Mouse (Mus musculus) testis, adult 2 months (tissue): Measurements from ENCODE around the gene Ubr3. TPM values are rescaled to one million over a fixed set of nuclear protein-coding genes. Genes with fewer than 3 reads are reported as not detected.

Source experiments
- H3K27ac ChIP-seq: fragments of 200-500 bp; 2 replicates; pipeline ENCODE4 v1.5.1; 2012; ENCODE audit warnings: low read depth, low read length; ENCODE audit not compliant: control insufficient read depth, insufficient read depth
- H3K27me3 ChIP-seq: fragments of 200-500 bp; 2 replicates; pipeline ENCODE4 v1.6.1; 2012; ENCODE audit warnings: mild to moderate bottlenecking, low read length, moderate library complexity; ENCODE audit not compliant: control insufficient read depth, insufficient read depth
- H3K36me3 ChIP-seq: fragments of 200-500 bp; 2 replicates; pipeline ENCODE4 v1.6.1; 2012; ENCODE audit warnings: mild to moderate bottlenecking, low read length; ENCODE audit not compliant: control insufficient read depth, insufficient read depth
- H3K4me1 ChIP-seq: fragments of 200-500 bp; 2 replicates; pipeline ENCODE4 v1.6.1; 2012; ENCODE audit warnings: low read length; ENCODE audit not compliant: control insufficient read depth, insufficient read depth
- H3K4me3 ChIP-seq: fragments of 200-500 bp; 2 replicates; pipeline ENCODE4 v1.5.1; 2012; ENCODE audit warnings: low read depth, mild to moderate bottlenecking, low read length, moderate library complexity, mixed read lengths; ENCODE audit not compliant: control insufficient read depth
- CTCF ChIP-seq: fragments of 200-500 bp; IDR thresholded peaks from 2 replicates; pipeline ENCODE4 v1.5.1; 2012; ENCODE audit warnings: low read depth, mild to moderate bottlenecking, inconsistent platforms, low read length, moderate library complexity; ENCODE audit not compliant: control insufficient read depth, insufficient read depth, insufficient replicate concordance
- POLR2A ChIP-seq: fragments of 200-500 bp; IDR thresholded peaks from 2 replicates; pipeline ENCODE4 v1.6.1; 2012; ENCODE audit warnings: low read depth, mild to moderate bottlenecking, inconsistent platforms, low read length, moderate library complexity; ENCODE audit not compliant: control insufficient read depth
- polyA plus RNA-seq: library from polyadenylated mRNA; depleted of rRNA; stranded (reverse); fragments of >200 nt; gene quantifications from 2 replicates; pipeline ENCODE4 v1.2.3, GENCODE M21; 2012; rRNA removed

Ubr3 gene
- polyA plus RNA-seq = 6.7 and 9.1 TPM in 2 replicates

DNA sequence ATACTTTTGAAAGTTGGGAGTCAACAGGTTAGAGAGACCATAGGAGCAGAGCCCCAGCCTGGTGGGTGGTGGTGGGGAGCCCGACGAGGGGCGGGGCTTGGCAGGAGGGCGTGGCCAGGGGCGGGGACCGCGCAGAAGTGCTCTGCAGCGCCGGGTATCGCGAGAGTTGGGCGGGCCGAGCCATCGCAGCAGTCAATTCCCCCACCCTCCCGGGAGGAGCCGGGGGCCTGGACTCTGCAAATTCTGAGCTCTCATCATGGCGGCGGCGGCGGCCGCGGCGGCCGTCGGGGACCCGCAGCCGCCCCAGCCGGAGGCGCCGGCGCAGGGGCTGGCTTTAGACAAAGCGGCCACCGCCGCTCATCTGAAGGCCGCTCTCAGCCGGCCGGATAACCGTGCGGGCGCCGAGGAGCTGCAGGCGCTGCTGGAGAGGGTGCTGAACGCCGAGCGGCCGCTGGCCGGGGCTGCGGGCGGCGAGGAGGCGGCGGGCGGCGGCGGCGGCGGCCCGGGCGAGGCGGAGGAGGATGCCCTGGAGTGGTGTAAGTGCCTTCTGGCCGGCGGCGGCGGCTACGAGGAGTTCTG, at the start of gene Ubr3:
Gene Ubr3 (plus strand): TSS at position 208 of the 579 bp plus-strand sequence.
- Histone ChIP-seq H3K27ac (peak within 1 kb of the TSS; percentile 85), H3K27me3 (no peaks in the 10 kb centered on the region), H3K4me3 (peak within 1 kb of the TSS; percentile 96), H3K4me1 (peaks cover 2% of the 10 kb centered on the region; the same call in 1 of the 2 replicates), H3K36me3 (no peaks in the 10 kb centered on the region)
- TF ChIP-seq CTCF = no peak
- peak; percentile 76 for TF ChIP-seq POLR2A

DNA sequence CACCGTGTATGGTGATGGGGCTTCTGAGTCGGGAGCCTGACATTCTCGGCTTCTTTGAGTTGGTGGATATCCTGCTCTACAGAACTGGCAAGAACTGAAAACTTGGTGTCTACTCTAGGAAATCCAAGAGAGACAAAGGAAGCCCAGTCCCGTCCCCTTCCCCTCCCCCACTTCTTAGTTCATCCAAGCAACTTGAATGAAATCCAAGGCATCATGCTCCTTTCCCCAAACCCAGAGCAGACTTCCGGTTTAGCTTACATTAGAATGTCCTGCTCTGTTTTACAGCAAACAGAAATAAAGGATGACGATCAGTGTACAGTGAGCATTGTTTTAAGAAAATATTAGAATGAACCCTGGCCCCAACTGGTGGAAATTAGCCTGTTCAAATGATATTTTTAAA, 47.8 kb upstream of the Ubr3 start:
- H3K4me1 ChIP-seq = peaks cover 2% of the 10 kb centered on the region; the same call in 1 of the 2 replicates
- no peak for TF ChIP-seq CTCF
- TF ChIP-seq POLR2A = no peak
- H3K36me3 ChIP-seq = no peaks in the 10 kb centered on the region
- no peak overlapping the region for H3K4me3 ChIP-seq
- H3K27me3 ChIP-seq = no peaks in the 10 kb centered on the region
- no peak overlapping the region for H3K27ac ChIP-seq

DNA sequence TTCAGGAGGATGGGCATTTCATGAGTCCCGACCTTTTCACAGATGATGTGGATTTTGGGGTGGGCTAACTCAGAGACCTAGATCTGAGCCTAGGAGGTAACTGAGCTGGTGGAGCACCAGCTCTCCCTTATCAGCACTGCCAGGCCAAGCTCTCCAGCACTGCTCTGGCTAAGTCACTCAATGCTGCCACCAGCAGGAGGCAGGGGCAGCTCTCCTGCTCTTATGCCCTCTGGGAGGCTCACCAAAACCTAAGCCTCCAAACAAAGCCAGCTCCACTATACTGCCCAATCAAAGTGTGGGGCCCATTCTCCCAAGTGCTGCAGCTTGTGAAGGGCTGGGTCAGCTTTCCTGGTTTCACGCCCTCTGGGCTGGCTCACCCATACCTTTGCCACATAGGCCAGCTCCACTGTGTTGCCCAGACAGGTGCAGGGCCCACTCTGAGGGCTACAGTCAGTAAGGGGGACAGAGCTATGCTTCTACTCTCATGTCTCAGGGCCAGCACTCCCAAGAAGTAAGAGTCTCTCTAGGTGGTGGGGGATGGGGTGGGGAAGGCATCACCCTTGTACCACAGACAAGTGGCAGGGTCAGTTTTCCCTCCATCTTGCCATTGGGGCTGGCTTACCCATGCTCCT, 45.5 kb upstream of the Ubr3 start:
- no peak overlapping the region for H3K4me3 ChIP-seq

DNA sequence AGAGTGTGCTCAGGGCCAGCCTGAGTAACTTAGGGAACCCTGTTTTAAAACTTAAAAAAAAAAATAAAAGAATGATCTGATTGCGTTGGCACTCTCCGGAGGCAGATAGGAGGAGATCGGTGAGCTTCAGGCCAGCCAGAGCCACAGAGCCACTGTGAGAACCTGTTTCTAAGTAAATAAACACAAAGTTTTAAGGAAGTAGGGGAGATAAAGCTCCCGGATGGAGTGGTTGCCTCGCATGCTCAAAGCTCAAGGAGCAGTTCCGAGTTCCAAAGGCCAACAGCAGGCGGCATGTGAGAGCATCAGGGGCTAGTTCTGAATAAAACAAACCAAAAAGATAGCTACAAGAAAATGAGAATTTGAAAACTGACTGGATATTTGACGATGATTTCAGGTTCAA, 40.7 kb upstream of the Ubr3 start:
- TF ChIP-seq CTCF (no peak; the same call in 1 of the 2 replicates), POLR2A (no peak)
- H3K36me3 ChIP-seq = no peaks in the 10 kb centered on the region

More for the DNA sequence above, 45.5 kb upstream of the Ubr3 start:
- Histone ChIP-seq H3K36me3 (no peaks in the 10 kb centered on the region), H3K27me3 (no peaks in the 10 kb centered on the region), H3K27ac (no peak overlapping the region), H3K4me1 (peaks cover 2% of the 10 kb centered on the region; the same call in 1 of the 2 replicates)
- TF ChIP-seq CTCF (no peak), POLR2A (no peak)

DNA sequence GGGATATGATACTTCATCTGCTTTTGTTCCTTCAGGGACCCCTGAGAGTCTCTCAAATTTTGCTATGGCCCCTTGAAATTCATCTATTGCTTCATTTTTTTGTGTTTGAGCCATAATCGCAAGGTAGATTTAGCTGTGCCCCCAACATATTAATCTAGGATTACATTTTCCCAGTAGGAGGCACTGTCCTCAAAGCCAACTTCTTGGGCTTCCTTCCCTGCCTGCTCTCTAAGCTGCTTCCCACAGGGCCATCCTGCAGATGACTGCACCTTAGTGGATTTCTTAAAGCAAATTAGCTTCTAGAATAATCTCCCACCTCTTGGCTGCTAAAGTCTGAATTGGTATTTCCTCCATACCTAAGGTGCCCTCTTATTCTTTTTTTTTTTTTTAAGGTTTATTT, 39.2 kb upstream of the Ubr3 start:
- H3K27ac ChIP-seq = no peak overlapping the region
- no peaks in the 10 kb centered on the region for H3K27me3 ChIP-seq
- H3K36me3 ChIP-seq = no peaks in the 10 kb centered on the region
- no peaks in the 10 kb centered on the region for H3K4me1 ChIP-seq
- TF ChIP-seq POLR2A (no peak), CTCF (no peak)
- H3K4me3 ChIP-seq = no peak overlapping the region

More for the DNA sequence above, 40.7 kb upstream of the Ubr3 start:
- Histone ChIP-seq H3K27ac (no peak overlapping the region), H3K4me1 (no peaks in the 10 kb centered on the region), H3K27me3 (no peaks in the 10 kb centered on the region), H3K4me3 (no peak overlapping the region)

DNA sequence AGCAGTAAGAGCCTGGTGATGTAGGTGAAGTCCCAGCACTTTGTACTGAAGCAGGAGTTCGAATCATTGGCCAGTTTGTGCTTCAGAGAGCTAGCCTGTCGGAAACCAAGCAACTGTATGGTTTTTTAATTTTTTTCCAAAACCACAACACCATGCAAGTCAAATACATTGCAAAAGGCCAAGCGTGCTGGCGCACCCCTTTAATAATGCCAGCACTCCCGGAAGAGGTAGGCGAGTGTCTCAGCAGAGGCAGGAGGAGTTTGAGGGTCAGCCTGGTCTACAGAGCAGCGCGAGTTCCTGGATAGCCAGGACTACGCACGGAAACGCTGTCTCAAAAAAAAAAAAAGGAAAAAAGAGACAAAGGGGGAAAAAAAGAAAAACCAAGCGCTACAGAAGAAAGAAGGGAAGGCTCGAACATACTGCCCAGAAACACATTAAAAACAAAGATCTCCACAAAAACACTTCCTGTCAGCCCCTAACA, 36.0 kb upstream of the Ubr3 start:
- H3K4me1 ChIP-seq = no peaks in the 10 kb centered on the region
- H3K36me3 ChIP-seq = no peaks in the 10 kb centered on the region; the same call in 1 of the 2 replicates
- H3K27ac ChIP-seq = peak overlapping the region; percentile 41
- peak overlapping the region; percentile 100 for H3K4me3 ChIP-seq
- TF ChIP-seq POLR2A (no peak), CTCF (no peak)
- H3K27me3 ChIP-seq = no peaks in the 10 kb centered on the region

DNA sequence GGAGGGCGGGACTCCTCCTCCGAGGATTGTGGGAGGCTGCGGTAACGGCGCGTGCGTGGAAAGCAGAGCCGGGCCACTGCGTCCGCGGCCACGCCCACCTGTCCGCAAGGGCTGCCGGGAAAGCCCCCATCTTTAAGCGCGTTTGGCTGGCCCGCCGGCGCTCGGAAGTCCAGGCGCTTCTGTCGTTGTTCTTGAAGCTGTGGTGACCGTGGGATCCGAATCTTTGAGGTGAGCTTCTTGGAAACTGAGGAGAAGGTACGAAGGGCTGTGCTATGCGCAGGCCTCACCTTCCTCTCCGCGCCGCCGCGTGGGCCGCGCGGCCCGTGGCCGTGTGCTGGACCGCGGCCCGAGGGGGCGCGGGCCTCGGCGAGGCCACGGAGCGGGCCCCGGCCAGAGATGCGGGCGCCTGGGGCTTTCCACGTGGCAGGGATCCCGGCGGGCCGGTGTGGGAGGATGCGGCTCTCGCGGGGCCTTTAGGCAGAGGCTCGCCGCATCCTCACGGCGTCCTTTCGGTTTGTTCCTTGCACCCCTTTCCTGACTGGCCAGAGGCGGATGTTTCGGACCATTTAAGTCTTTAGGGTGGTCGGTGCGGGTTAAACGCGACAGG, 35.5 kb upstream of the Ubr3 start, which contains the start of gene Ssb:
Gene Ssb (plus strand): TSS at position 78 of the 607 bp plus-strand sequence.
- H3K4me1 ChIP-seq = no peaks in the 10 kb centered on the region
- H3K36me3 ChIP-seq = no peaks in the 10 kb centered on the region; the same call in 1 of the 2 replicates
- H3K4me3 ChIP-seq = peak within 1 kb of the TSS; percentile 100
- H3K27me3 ChIP-seq = no peaks in the 10 kb centered on the region
- TF ChIP-seq POLR2A = peak; percentile 92
- no peak for TF ChIP-seq CTCF
- H3K27ac ChIP-seq = peak within 1 kb of the TSS; percentile 98
